Mouse (Mus musculus) liver, adult 2 months (tissue): ENCODE data around the gene Car12.

Source experiments
- CTCF ChIP-seq: fragments of 200-500 bp; IDR thresholded peaks from 2 replicates; pipeline ENCODE4 v1.5.1; 2011; ENCODE audit warnings: low read depth, low read length, control low read depth
- POLR2A ChIP-seq: fragments of 200-500 bp; IDR thresholded peaks from 2 replicates; pipeline ENCODE4 v1.6.1; 2011; ENCODE audit warnings: low read length, control low read depth; ENCODE audit not compliant: insufficient read depth; ENCODE audit errors: extremely low read depth

DNA sequence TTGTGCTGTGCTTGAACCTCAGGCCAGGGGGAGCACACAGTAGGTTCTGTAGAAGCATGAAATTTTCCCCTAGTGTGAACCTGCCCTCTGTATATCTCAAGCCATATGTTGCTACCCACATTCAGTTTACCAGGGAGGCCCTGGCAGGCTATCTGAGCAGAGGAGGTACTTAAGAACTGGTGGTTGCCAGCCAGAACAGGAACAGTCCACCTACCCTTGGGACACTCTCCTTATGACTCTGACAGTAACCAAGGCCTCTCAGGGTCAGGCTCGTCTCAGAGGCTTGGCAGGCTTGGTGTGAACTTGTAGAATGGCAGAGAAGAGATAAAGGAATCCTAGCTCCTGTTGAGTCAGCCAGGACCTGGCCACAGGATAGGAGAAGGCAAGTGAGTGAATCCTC is 47.5 kb downstream of the Car12 start:
- TF ChIP-seq CTCF (no peak), POLR2A (no peak)
